ENCODE assay signal across 17 mouse cellular contexts in the genomic region with DNA sequence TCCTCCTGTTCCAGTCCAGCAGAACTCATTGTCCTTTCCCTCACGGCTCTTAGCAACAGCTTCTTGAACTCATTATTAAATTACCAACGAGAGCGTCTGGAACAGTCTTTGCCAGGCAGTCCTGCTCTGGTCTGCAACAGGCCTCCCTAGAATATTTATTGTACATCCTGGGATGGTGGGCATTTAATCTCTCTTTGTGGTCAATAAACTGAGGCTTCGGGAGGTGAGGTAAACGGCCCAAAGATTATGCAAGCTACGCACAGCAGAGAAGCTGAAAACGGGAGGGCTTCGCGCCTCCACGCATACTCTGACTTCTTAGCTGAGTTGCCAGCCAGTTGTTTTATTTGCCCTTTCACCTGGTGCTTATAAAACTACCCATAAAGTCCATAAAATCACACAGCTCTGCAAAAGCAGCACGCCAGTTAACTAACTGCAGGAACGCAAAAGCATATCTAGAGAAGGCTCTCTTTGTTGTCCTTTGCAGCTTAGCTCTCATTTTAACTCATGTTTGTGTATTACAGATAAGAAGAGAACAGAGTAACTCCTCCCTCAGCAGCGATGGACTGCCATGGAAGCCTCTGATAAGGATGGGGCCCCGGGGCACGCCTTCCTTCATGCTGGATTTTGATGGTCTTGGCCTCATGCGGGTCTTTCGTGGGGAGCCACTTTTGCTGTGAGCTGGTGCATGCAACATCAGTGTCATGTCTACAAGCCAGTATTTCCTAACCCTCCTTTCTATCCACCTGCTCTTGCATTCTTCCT. TPM values are rescaled to one million over a fixed set of nuclear protein-coding genes. Genes with fewer than 3 reads are reported as not detected.
DNase-seq lines count a peak whose midpoint lies in the region; ATAC-seq lines count a peak whose summit lies in the region.
"Had no signal": no experiment of that assay in that cellular context is flagged by ENCODE, and none has a peak within 500 bp of the region (broad histone marks: within the 10 kb centered on the region; RNA-seq: fewer than 3 reads in every experiment).

No protein-coding gene starts in this region.

- no peaks in the 10 kb centered on the region for H3K9me3 ChIP-seq in hindbrain, embryonic 13.5 days
- H3K9me3 ChIP-seq in hindbrain, embryonic 14.5 days (ENCODE audit: control insufficient read depth, low read length) = no peaks in the 10 kb centered on the region
- H3K9me3 ChIP-seq in limb, embryonic 11.5 days (ENCODE audit: control insufficient read depth, low read length) = no peaks in the 10 kb centered on the region
- no peaks in the 10 kb centered on the region for H3K9me3 ChIP-seq in embryonic facial prominence, embryonic 10.5 days
- H3K9me3 ChIP-seq: embryonic facial prominence, embryonic 13.5 days; limb, embryonic 15.5 days; neural tube, embryonic 13.5 days had no signal

- no peak for ATAC-seq in hindbrain, embryonic 13.5 days (ENCODE audit: low FRiP score)
- no peak for ATAC-seq in hindbrain, embryonic 14.5 days (ENCODE audit: low FRiP score)
- no peak for ATAC-seq in limb, embryonic 11.5 days (ENCODE audit: insufficient number of reproducible peaks, low FRiP score, low TSS enrichment, low read depth)
- ATAC-seq in megakaryocyte-erythroid progenitor cell, adult 5-6 weeks (replicated peaks; ENCODE audit: low FRiP score, low TSS enrichment, poor library complexity, severe bottlenecking) = peak; percentile 96
- ATAC-seq in monocyte, adult 5-6 weeks (replicated peaks; ENCODE audit: insufficient number of reproducible peaks, low FRiP score, low TSS enrichment, poor library complexity, severe bottlenecking) = no peak
- ATAC-seq: CD4-positive, CD25-positive, alpha-beta regulatory T cell, adult 4 months; inflammation-experienced regulatory T-cells, adult 6 months had no signal

- H3K27me3 ChIP-seq in hindbrain, embryonic 13.5 days = no peaks in the 10 kb centered on the region
- no peaks in the 10 kb centered on the region for H3K27me3 ChIP-seq in hindbrain, embryonic 14.5 days (ENCODE audit: control insufficient read depth, insufficient read depth, low read length)
- H3K27me3 ChIP-seq in limb, embryonic 11.5 days (ENCODE audit: control insufficient read depth, insufficient read depth, low read length) = no peaks in the 10 kb centered on the region
- H3K27me3 ChIP-seq in embryonic facial prominence, embryonic 10.5 days (replicated peaks; ENCODE audit: low read depth, poor library complexity, severe bottlenecking) = no peaks in the 10 kb centered on the region
- H3K27me3 ChIP-seq: embryonic facial prominence, embryonic 13.5 days; limb, embryonic 15.5 days; neural tube, embryonic 13.5 days had no signal

- H3K27ac ChIP-seq in hindbrain, embryonic 13.5 days = peak overlapping the region; percentile 30; the same call in 1 of the 2 replicates
- no peak overlapping the region for H3K27ac ChIP-seq in hindbrain, embryonic 14.5 days
- H3K27ac ChIP-seq in limb, embryonic 11.5 days (replicated peaks; ENCODE audit: low read depth, low read length) = peak overlapping the region; percentile 47; the same call in 1 of the 2 replicates
- H3K27ac ChIP-seq in embryonic facial prominence, embryonic 10.5 days (replicated peaks) = no peak overlapping the region
- H3K27ac ChIP-seq: embryonic facial prominence, embryonic 13.5 days; limb, embryonic 15.5 days; neural tube, embryonic 13.5 days had no signal

- no peak for DNase-seq in hindbrain, embryonic 14.5 days (ENCODE audit: low spot score)
- DNase-seq in c-Kit-positive CD71-positive TER-119-negative erythroid progenitor cells, embryonic 14.5 days (ENCODE audit: low read depth) = peak; percentile 77
- no peak for DNase-seq in limb, embryonic 11.5 days (ENCODE audit: low spot score)
- no peak for DNase-seq in embryonic facial prominence, embryonic 10.5 days (ENCODE audit: low spot score)
- DNase-seq in left cerebral cortex, adult 8-10 months (ENCODE audit: low spot score in 2 of 2) = no peak
- DNase-seq: adrenal gland, postnatal 36 days; cerebellum, postnatal 10 days; thymus, adult 2 months had no signal

- no peak overlapping the region for H3K9ac ChIP-seq in hindbrain, embryonic 13.5 days
- no peak overlapping the region for H3K9ac ChIP-seq in hindbrain, embryonic 14.5 days
- H3K9ac ChIP-seq in limb, embryonic 11.5 days (ENCODE audit: low read length) = no peak overlapping the region
- H3K9ac ChIP-seq: embryonic facial prominence, embryonic 13.5 days; limb, embryonic 15.5 days; neural tube, embryonic 13.5 days had no signal

- WGBS in hindbrain, embryonic 13.5 days = 76% methylated on average over 17 of the region's 17 CpGs
- 75% methylated on average over 17 of the region's 17 CpGs for WGBS in hindbrain, embryonic 14.5 days
- WGBS in limb, embryonic 11.5 days = 46% methylated on average over 17 of the region's 17 CpGs
- WGBS in embryonic facial prominence, embryonic 10.5 days = 81% methylated on average over 17 of the region's 17 CpGs

- H3K4me1 ChIP-seq in hindbrain, embryonic 13.5 days (replicated peaks) = no peaks in the 10 kb centered on the region; the same call in 1 of the 2 replicates
- H3K4me1 ChIP-seq in hindbrain, embryonic 14.5 days (replicated peaks; ENCODE audit: control insufficient read depth, insufficient read depth, low read length) = no peaks in the 10 kb centered on the region
- H3K4me1 ChIP-seq in limb, embryonic 11.5 days (ENCODE audit: control insufficient read depth, insufficient read depth, low read length) = no peaks in the 10 kb centered on the region; the same call in 1 of the 2 replicates
- H3K4me1 ChIP-seq in embryonic facial prominence, embryonic 10.5 days = peaks cover 7% of the 10 kb centered on the region

- H3K36me3 ChIP-seq in hindbrain, embryonic 13.5 days = no peaks in the 10 kb centered on the region
- H3K36me3 ChIP-seq in hindbrain, embryonic 14.5 days (replicated peaks; ENCODE audit: control insufficient read depth, insufficient read depth) = no peaks in the 10 kb centered on the region
- H3K36me3 ChIP-seq in limb, embryonic 11.5 days (ENCODE audit: control insufficient read depth, insufficient read depth, low read length) = no peaks in the 10 kb centered on the region
- H3K36me3 ChIP-seq in embryonic facial prominence, embryonic 10.5 days (replicated peaks) = no peaks in the 10 kb centered on the region
- H3K36me3 ChIP-seq: embryonic facial prominence, embryonic 13.5 days; limb, embryonic 15.5 days; neural tube, embryonic 13.5 days had no signal

- no peak overlapping the region for H3K4me3 ChIP-seq in hindbrain, embryonic 13.5 days
- no peak overlapping the region for H3K4me3 ChIP-seq in hindbrain, embryonic 14.5 days (replicated peaks; ENCODE audit: low read length)
- no peak overlapping the region for H3K4me3 ChIP-seq in limb, embryonic 11.5 days (ENCODE audit: low read depth, low read length)
- H3K4me3 ChIP-seq in embryonic facial prominence, embryonic 10.5 days = no peak overlapping the region
- H3K4me3 ChIP-seq: embryonic facial prominence, embryonic 13.5 days; limb, embryonic 15.5 days; neural tube, embryonic 13.5 days had no signal

- H3K4me2 ChIP-seq in hindbrain, embryonic 13.5 days = no peak overlapping the region
- no peak overlapping the region for H3K4me2 ChIP-seq in hindbrain, embryonic 14.5 days (replicated peaks)
- no peak overlapping the region for H3K4me2 ChIP-seq in limb, embryonic 11.5 days (ENCODE audit: low read depth, severe bottlenecking)
- H3K4me2 ChIP-seq: embryonic facial prominence, embryonic 13.5 days; limb, embryonic 15.5 days; neural tube, embryonic 13.5 days had no signal

RNA-seq across cellular contexts. Expression of a gene that starts 18.1 kb away (rescaled TPM):
- polyA plus RNA-seq in hindbrain, embryonic 13.5 days (2015; fragmentation: Nextera tagmentation; extraction: Ambion mirVana) = not detected in 2 replicates
- not detected in 2 replicates for polyA plus RNA-seq in hindbrain, embryonic 14.5 days (2014; fragmentation: Nextera tagmentation; extraction: Ambion mirVana)
- polyA plus RNA-seq in limb, embryonic 11.5 days (2014; fragmentation: Nextera tagmentation; extraction: Ambion mirVana) = not detected in 2 replicates
- 1.7 TPM in 1 of 2 replicates, not detected in the other for total RNA-seq in megakaryocyte-erythroid progenitor cell, adult 5-6 weeks (2014; fragmentation: Nextera tagmentation)
- 0.23 and 1.6 TPM in 2 replicates for total RNA-seq in megakaryocyte-erythroid progenitor cell, adult 5-6 weeks (2017)
- total RNA-seq in monocyte, adult 5-6 weeks (2017) = not detected in 3 replicates
- polyA plus RNA-seq in embryonic facial prominence, embryonic 10.5 days (2016; fragmentation: Nextera tagmentation; extraction: Ambion mirVana) = 0.12 TPM in 1 of 2 replicates, not detected in the other
- total RNA-seq in left cerebral cortex, adult 8-10 months (2022) = under 1 TPM in 2 of 4 experiments, not detected in 2; 0.17 to 0.26 TPM
- total RNA-seq: adrenal gland, postnatal 36 days had no signal
- polyA plus RNA-seq: CD4-positive, CD25-positive, alpha-beta regulatory T cell, adult 4 months; embryonic facial prominence, embryonic 13.5 days; inflammation-experienced regulatory T-cells, adult 6 months; large intestine, adult 2 months; limb, embryonic 15.5 days; neural tube, embryonic 13.5 days had no signal

Comparison
In these comparisons a context has a peak if more than half of its experiments do, and no peak if none do; other contexts are left out.
1. H3K27ac ChIP-seq: peak in hindbrain, embryonic 13.5 days (single experiment) and limb, embryonic 11.5 days (single experiment); none in hindbrain, embryonic 14.5 days (single experiment) and embryonic facial prominence, embryonic 10.5 days (single experiment).